Mouse (Mus musculus) lung, postnatal 10 days (tissue): ENCODE data around the gene Baz2a.
"Not testable (repeated sequence)": the region's sequence is repeated elsewhere in the genome, so short reads cannot be mapped to it uniquely, and the experiment has no call there.

Experiments
- DNase-seq: peaks from one replicate; pipeline ENCODE4 v3.0.0; 2021

Gene Baz2a

DNA sequence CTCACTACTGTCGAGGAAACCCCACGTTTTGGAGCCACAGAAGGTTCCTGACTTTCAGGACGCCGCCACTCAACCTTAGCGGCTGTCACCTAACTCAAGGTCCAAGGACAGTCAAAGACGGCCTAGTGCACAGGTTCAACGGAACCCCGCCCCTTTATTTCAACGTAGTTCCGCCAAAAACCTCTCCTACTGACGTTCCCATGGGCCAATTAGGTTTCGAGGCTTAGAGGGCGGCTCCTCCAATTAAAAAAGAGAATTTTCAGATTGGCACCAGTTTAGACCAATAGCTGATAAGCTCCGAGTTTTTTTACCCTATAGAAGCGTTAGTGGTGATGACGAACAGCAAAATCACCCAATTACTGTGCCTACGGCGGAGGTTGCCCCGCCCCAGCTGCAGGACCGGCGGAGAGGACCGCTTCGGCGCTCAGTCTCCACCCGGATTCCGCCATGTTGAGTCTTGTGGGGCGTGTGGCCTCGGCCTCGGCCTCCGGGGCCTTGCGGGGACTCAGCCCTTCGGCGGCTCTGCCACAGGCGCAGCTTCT, 8.4 kb upstream of the Baz2a start, which contains the start of gene Atp5b:
Atp5b (plus strand) TSS at position 394 of the 542 bp plus-strand sequence.
- DNase-seq, result peak; percentile 99

DNA sequence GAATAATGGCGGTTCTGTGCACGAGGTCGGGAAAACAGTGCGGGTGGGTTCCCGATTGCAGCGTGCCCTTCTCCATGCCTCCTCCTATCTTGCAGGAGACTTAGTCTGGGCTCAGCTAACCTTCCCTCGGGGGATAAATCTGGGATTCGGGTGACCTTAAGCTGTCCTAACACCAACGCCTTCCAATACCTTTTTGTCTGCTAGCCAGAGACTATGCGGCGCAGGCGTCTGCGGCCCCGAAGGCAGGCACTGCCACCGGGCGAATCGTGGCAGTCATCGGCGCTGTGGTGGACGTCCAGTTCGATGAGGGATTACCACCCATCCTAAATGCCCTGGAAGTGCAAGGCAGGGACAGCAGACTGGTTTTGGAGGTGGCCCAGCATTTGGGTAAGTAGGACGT, 7.7 kb upstream of the Baz2a start:
- DNase-seq, result peak; percentile 18

DNA sequence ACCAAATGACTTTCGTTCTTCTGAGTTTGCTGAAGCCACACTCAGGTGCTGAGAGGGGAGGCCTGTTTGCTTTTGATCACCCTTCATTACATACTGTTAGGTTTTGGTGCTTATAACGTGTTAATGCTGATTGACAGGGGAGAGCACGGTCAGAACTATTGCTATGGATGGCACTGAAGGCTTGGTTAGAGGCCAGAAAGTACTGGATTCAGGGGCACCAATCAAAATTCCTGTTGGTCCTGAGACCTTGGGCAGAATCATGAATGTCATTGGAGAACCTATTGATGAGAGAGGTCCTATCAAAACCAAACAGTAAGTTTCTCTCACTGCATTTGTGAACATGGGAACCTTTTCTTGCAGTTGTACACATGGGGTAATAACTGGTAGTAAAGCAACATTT, 7.2 kb upstream of the Baz2a start:
- no peak for DNase-seq

DNA sequence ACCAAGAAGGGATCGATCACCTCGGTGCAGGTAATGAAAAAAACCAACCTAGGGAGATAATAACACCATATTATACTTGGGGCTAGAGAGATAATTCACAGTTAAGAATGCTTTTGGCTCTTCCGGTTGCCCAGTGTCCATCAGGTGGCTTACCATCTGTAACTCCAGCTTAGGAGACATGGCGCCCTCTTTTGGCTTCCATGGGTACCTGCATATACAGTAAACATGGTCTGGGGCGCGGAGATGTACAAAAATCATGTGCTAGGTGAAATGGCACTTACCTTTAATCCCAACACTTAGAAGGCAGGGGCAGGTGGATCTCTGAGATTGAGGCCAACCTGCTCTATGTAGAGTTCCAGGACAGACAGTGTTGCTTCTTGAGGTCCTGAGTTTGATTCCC, 5.0 kb upstream of the Baz2a start:
- DNase-seq, result peak; percentile 56

DNA sequence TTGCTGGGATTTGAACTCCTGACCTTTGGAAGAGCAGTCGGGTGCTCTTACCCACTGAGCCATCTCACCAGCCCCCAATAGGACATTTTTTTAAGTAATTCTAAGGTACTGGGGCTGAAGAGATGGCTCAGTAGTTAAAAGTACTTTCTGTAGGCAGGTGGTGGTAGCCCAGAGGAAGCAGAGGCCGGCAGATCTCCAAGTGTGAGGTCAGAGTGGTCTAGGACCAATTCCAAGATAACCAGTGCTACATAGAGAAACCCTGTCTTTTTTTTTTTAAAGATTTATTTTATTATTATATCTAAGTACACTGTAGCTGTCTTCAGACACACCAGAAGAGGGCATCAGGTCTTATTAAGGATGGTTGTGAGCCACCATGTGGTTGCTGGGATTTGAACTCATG, 4.2 kb upstream of the Baz2a start:
- not testable (repeated sequence) for DNase-seq

DNA sequence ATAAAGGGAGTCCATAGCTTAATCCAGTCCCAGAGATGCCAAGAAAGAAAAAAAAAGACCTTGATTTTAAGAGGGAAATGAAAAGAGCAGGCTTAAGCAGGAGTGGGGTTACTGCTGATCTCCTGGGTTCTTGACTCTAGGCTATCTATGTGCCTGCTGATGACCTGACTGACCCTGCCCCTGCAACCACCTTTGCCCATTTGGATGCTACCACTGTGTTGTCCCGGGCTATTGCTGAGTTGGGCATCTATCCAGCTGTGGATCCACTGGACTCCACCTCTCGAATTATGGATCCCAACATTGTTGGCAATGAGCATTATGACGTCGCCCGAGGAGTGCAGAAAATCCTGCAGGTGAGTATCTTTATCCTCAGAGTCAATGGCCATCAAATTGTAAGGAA, 3.2 kb upstream of the Baz2a start:
- no peak for DNase-seq

DNA sequence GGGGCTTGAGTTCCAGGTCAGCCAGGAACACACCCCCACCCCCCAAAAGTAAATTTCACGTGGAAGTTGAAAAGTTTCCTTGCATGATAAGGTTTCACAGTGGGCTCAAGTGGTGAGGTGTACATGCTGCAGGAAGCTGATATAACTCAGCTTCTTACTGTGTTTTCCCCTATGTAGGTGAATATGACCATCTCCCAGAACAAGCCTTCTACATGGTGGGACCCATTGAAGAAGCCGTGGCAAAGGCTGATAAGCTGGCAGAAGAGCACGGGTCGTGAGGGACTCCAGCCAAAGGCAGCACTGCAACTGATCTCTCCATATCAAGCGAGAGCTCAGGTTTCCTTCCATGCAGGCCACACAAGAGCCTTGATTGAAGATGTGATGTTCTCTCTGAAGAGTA, 1.5 kb upstream of the Baz2a start:
- no peak for DNase-seq

DNA sequence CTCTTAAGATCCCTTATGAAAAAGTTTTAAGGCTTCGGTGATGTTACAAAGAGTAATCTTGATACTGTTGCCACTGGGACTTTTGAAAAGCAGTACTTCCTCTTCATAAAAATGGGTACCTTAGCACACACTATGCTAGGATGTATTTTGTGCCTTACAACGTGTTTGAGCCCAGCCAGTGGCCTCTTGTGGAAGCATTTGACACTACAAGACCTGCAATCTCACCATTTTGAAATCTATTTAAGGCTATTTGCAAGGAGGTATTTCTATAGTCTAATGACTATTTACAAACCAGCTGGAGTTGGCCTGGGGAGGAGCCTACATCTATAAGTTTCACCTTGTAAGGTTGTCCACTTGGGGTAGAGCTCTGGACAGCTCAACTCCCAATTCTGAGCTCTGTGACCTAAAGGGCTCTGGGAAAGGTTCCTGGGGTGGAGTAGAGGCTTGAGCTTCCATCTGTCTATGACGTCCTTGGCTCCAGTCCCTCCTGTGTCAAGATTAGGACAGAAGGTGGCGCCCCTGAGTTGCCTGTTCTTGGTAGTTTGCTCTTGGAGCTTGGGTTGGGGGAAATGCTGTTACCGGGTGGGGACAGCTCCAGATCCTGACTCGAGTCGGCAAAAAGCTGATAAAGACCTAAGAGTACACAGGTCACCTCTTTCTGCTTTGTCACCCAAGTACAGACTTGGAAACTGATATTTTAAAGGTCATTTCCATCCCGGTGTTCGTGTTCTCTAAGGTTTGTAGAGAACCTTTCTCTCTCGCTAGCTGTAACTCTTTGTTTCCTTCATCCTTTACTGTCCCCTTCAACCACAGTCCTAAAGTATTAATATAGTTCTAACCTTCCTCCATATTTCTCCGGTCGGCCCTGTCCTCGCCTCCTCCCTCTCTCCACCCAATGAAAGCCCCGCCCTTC, 470 bp upstream of the Baz2a start:
- DNase-seq, result peak; percentile 96

DNA sequence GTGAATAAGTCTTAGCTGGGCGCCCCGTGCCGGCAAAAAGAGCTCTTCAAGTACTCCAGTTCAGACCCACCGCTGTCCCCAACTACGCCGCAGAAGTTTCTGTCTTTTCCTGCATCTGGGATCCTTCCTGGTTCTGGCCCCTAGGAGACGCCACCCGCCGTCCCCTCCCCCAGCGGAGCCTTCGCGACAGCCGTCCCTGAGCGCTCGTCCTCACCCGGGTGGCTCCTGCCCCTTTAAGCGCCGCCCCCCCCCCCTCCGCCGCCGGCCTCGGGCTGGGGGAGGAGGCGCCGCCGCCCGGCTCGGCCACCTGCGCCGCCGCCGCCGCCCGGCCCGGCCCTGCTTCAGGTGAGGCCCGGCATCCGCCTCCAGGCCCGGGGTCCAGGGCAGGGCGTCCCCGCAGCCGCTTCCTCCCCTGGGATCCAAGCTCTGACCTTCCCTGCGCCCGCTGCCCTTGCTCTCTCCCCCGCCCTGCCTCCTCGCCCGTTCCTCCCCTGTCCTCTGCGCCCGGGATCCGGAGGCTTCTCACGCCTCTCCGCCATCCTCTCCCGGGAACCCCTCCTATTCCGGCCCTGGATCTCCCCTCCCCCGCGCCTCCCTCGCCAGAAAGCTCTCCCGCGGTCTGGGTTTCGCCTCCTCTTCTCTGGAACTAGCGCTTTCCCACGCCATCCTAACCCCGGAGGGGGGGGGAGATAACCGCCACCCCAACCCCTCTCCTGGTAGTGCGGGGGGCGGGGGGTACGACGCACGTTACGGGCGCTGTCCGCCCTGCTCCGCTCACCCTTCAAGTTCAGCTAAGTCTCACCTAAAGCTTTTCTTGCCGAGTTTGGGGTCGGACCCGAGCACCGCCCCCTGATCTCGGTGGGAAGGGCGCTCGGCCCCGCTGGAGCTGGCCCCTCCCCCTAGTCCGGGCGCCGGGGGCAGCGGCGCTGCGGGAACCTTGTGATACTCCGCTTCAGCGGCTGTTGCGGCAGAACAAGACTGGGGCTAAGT, 1.4 kb downstream of the Baz2a start:
- DNase-seq, result peak; percentile 94

DNA sequence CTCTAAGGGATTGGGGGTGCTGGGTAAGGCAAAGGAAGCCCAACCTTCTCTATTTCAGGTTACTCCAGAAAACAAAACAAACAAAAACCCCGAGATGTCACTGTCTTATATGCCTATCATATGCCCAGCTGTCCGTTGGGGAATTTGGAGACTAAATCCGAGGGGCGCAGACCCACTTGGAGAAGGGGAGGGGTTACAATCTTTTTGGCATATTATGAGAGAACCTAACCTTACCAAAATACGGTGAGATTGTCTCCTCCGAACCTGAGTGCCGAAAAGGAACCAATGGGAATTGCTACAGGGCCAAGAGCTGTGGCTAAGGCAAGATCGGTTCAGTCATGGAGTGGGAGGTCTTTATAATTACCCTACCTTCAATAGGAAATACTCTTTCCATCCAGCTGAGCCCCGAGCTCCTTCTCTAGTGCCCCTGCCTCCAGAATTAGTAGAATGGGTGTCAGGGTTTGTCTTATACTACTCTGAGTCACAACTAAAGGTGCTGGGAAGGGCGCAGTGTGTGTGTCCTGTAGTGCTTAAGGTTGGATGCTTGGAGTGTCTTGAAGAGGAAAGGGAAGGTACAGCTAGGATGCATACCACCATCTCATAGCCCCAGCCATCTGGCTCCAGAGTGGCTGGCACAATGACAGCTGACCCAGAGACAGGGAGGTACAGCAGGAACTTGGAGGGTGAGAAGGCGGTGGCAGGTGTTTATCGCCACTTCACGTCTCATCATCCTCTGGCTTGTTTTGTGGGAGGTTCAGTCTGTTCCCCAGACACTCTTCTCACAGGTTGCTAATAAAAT, 2.3 kb downstream of the Baz2a start:
- peak; percentile 33 for DNase-seq

DNA sequence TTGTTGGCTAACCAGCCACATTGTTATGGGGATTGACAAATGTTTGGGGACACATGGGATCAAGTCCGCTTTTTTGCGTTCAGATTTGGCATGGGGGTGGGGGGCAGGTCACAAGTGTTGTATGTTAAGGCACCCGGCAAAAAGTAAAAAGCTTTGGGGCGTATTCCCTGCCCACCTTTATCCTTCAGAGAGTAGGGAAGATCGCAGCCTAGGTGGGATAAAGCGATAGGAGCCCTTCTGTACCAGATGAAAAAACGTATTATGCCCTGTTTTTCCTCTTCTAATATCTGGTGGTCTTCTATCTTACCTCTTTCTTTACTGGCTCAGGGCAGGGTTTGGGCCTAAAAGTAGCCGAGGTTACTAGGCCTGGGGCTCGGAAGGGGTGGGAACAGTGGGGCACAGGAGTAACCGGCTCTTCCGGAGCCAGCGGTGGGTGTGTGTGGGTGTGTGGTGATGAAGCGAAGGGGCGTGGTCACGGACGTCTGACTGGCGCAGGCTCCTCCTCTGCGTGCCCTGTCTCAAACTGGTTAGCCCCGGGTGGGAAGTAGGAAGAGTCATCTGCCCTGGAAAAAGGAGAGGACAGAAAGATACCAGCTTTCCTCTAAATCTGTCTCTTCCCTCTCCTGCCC, 3.1 kb downstream of the Baz2a start:
- peak; percentile 95 for DNase-seq

DNA sequence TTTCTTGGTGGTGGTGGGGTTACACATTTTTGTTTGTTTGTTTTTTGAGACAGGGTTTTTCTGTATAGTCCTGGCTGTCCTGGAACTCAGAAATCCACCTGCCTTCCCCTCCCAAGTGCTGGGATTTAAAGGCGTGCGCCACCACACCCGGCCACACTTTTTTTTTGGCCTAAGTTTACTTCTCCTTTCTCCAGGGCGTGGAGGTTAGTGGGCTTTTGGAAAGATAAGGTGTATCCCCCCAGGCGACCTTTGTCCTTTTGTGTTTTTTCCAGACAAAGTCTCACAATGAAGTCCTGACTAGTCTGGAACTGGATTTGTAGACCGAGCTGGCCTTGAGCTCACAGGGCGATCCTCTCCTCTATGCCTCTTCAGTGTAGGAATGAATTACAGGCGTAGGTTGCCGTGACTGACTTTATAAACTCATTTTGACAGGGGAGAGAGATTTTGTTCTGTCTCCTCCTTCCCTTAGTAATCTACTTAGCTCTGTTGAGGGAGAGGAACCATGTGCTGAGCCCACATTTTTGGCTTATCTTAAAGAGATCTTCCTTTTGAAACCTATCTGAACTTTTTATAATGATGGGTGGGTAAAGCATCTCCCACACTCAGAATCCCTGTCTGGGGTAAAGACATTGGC, 3.7 kb downstream of the Baz2a start:
- DNase-seq, result no peak

DNA sequence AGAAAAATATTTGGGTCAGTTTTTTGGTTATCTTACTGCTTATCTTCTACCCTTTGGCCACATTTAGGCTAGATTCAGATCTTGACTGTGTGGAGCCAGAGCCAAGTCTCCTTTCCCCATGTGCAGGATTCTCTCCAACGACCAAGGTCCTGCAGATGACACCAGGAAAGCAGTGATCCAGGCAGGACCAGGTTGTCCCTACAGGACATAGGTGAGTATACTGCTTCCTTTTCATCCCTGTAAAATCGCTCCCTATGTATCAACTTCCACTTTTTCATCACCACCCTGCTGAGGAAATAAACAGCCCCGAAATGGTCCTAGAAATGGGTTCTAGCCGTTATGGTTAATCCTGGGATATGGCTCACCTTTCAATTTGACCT, 4.9 kb downstream of the Baz2a start:
- no peak for DNase-seq

DNA sequence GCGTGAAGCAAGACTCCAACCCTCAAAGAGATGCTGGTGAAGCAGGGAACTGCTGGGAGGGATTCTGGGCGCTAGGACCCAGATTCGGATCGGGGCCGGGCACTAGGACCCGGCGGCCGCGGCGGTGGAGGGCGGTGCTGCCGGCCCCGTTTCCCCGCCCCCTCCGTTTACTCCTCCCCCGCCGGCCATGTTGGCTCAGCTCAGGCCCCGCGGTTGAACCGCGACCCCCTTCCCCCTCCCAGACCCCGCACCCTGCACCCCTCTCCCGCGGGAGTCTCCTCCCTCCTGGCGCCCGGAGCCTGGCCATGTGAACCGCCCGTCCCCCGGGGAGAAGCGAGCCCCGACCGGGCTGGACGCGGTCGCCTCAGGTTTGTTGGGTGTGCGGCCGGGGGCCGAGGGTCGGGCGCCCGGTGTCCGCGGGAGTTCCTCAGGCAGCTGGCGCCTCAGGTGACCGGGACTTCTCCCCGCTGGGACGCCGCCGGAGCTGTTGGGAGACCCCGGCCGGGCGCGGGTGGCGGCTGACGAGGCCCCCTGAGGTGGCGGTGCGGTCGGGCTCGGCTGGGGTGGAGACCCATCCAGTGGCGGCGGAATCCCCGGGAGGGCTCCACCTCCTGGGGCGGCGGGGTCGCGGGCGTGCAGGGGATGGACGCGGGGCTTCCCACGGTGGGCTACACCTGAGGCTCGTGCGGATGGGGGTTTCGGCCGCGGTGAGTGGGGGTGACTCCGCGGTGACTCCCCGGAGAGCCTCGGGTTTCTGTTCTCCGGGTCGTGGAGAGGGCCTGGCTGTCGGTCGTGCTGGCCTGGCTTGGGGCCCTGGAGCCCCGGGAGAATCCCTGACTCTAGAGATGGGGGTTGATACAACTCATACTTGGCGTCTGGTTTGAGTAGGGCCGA, 5.6 kb downstream of the Baz2a start:
- peak; percentile 88 for DNase-seq

DNA sequence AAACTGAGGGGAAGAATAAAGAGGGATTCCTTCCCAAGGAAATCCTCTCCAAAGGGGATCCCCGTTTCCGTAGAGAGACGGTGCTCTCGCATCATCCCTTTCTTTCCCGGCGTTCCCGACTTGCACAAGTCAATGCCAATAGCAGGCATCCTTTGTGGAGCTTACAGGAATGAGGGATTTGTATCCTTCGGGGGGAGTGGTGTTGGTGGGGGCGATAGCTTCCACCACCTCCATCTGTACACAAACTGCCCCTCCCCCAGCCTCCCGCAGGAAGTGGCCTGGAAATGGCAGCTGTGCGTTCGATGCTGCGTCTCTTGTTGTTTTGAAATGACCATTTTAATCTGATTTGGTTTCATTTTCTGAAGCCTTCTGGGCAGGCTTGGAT, 6.2 kb downstream of the Baz2a start:
- DNase-seq, result peak; percentile 84

DNA sequence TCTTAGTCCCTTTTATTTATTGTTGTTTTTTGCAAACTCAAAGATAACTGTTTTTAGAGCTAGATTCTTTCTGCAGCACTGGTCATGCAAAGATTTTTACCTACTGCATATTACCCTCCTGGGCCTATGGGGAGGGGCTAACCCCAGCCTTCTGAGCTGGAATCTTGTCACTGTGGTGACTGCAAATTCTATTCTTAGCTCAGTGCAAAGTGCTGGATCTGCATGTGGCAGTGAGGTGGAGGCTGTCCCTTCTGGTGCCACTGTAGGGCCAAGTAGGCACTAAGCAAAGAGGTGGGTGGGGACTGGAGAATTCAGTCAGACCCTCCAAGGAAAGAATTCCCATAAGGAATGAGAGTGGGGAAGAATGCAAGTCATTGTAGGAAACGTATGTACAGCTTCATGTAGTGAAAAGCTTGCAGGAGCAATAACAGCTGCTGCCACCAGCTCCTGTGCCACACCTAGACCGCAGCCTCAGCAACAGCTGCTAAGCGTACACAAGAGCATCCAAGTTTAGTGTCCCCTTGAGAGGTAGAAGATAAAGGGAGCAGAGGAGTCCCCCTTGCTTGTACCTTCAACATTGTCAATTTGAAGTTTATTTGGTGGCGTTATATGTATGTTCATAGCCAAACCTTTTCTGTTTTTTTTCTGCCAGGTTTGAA, 18.9 kb downstream of the Baz2a start:
- no peak for DNase-seq

DNA sequence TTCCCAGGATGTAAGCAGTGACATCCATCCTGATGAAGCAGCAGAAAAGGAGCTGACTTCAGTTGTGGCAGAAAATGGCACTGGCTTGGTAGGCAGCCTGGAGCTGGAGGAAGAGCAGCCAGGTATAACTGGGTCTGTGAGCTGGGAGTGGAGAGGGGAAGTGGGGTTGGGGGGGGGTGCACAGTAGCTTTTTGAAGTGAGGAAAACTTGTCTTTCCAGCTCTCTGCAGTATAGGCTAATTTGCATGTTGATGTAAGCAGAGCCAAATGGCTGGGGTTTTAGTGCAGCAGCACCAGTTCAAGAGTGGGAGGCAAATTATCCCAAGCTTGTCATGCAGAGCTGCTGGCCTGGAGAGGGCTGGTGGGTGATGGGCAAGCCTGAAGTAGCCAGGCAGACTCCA, 19.9 kb downstream of the Baz2a start:
- DNase-seq, result no peak

DNA sequence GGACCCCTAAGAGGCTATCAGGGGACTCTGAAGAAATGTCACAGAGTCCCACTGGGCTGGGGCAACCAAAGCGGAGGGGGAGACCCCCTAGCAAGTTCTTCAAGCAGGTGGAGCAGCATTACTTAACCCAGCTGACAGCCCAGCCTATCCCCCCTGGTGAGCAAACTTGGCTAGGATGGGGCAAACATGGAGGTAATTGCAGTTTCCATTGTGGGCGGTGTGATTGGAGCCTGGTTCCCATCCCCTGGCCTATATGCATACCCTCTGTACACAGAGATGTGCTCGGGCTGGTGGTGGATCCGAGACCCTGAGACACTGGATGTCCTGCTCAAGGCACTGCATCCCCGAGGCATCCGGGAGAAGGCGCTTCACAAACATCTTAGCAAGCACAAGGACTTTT, 32.5 kb downstream of the Baz2a start:
- no peak for DNase-seq

DNA sequence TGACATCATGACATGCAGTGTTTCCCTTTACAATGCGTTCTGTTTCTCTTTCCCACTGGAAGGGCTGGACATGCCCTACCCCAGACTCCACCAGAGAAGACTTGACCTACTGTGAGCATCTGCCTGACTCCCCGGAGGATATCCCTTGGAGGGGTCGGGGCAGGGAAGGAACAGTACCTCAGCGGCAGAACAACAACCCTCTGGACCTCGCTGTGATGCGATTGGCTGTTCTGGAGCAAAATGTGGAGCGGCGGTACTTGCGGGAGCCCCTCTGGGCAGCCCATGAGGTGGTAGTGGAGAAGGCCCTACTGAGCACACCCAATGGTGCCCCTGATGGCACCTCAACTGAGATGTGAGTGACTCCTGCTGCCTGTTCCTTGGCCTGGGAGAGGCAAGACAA, 33.5 kb downstream of the Baz2a start:
- no peak for DNase-seq

DNA sequence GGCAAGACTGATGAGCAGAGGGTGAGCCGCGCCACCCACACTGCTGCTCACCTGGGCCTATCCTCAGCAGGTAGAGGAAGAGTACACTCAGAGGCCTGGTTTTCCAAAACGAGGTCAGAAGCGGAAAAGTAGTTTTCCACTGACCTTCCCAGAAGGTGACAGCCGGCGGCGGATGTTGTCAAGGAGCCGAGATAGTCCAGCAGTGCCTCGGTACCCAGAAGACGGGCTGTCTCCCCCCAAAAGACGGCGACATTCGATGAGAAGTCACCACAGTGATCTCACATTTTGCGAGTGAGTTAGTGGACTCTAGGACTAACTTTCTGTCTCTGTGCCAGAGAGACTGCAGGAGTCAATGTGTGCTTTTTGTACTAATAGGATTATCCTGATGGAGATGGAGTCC, 34.6 kb downstream of the Baz2a start:
- DNase-seq, result no peak
